Mouse (Mus musculus): ENCODE data around the gene Prune1. TPM values are rescaled to one million over a fixed set of nuclear protein-coding genes. Genes with fewer than 3 reads are reported as not detected.

Prune1 gene
- polyA plus RNA-seq, 2 experiments, result 21.8 to 31.5 TPM

GRCm38 (mm10) chr3:95283589-95283941 lies 1.7 kb upstream of the Prune1 start:
- no peak for ATAC-seq (ENCODE audit: low FRiP score, low read depth)

GRCm38 (mm10) chr3:95282865-95283588 lies 1.2 kb upstream of the Prune1 start:
- peak; percentile 93; the same call in 1 of the 2 replicates for TF ChIP-seq POLR2A (IDR thresholded peaks at IDR 0.05; ENCODE audit: borderline replicate concordance, extremely low read depth, insufficient read depth, insufficient read length)
- peak overlapping the region; percentile 77 for H3K4me3 ChIP-seq (replicated peaks; ENCODE audit: low read length)
- peak; percentile 82 for DNase-seq (ENCODE audit: low spot score)
- no peaks in the 10 kb centered on the region for H3K27me3 ChIP-seq (ENCODE audit: control insufficient read depth, insufficient read depth, low read length)
- H3K4me1 ChIP-seq (ENCODE audit: control insufficient read depth, insufficient read depth, low read length), result peaks cover 13% of the 10 kb centered on the region
- peaks cover 10% of the 10 kb centered on the region for H3K36me3 ChIP-seq (ENCODE audit: control insufficient read depth, insufficient read depth, low read length)
- H3K9me3 ChIP-seq (ENCODE audit: control insufficient read depth, low read length), result no peaks in the 10 kb centered on the region
- H3K27ac ChIP-seq (replicated peaks; ENCODE audit: low read depth, low read length), result peak overlapping the region; percentile 92
- peak overlapping the region; percentile 67 for H3K9ac ChIP-seq (ENCODE audit: low read depth, low read length, severe bottlenecking)
- ATAC-seq (ENCODE audit: low FRiP score, low read depth), result peak; percentile 71
- H3K4me2 ChIP-seq (replicated peaks; ENCODE audit: low read depth, low read length, severe bottlenecking), result peak overlapping the region; percentile 68
- WGBS, result under 1% methylated on average over 44 of the region's 51 CpGs

More at GRCm38 (mm10) chr3:95283589-95283941, 1.7 kb upstream of the Prune1 start:
- Histone ChIP-seq H3K4me2 (replicated peaks; ENCODE audit: low read depth, low read length, severe bottlenecking) (peak overlapping the region; percentile 68), H3K4me3 (replicated peaks; ENCODE audit: low read length) (peak overlapping the region; percentile 77), H3K36me3 (ENCODE audit: control insufficient read depth, insufficient read depth, low read length) (peaks cover 16% of the 10 kb centered on the region), H3K27ac (replicated peaks; ENCODE audit: low read depth, low read length) (peak overlapping the region; percentile 92), H3K9me3 (ENCODE audit: control insufficient read depth, low read length) (no peaks in the 10 kb centered on the region), H3K9ac (ENCODE audit: low read depth, low read length, severe bottlenecking) (peak overlapping the region; percentile 67), H3K27me3 (ENCODE audit: control insufficient read depth, insufficient read depth, low read length) (no peaks in the 10 kb centered on the region), H3K4me1 (ENCODE audit: control insufficient read depth, insufficient read depth, low read length) (peaks cover 13% of the 10 kb centered on the region)
- no peak for TF ChIP-seq POLR2A (IDR thresholded peaks at IDR 0.05; ENCODE audit: borderline replicate concordance, extremely low read depth, insufficient read depth, insufficient read length)
- DNase-seq (ENCODE audit: low spot score), result no peak
- WGBS, result 2% methylated on average over 7 of the region's 7 CpGs

- WGBS, result 2% methylated on average over 11 of the region's 11 CpGs
- Histone ChIP-seq H3K4me1 (ENCODE audit: control insufficient read depth, insufficient read depth, low read length) (peaks cover 13% of the 10 kb centered on the region), H3K27me3 (ENCODE audit: control insufficient read depth, insufficient read depth, low read length) (no peaks in the 10 kb centered on the region), H3K27ac (replicated peaks; ENCODE audit: low read depth, low read length) (peak overlapping the region; percentile 92), H3K4me2 (replicated peaks; ENCODE audit: low read depth, low read length, severe bottlenecking) (peak overlapping the region; percentile 68), H3K36me3 (ENCODE audit: control insufficient read depth, insufficient read depth, low read length) (0 out of 2 replicates have a peak, but pooled peaks cover 4% of the 10 kb centered on the region), H3K4me3 (replicated peaks; ENCODE audit: low read length) (peak overlapping the region; percentile 77), H3K9ac (ENCODE audit: low read depth, low read length, severe bottlenecking) (peak overlapping the region; percentile 67), H3K9me3 (ENCODE audit: control insufficient read depth, low read length) (no peaks in the 10 kb centered on the region)
- ATAC-seq (ENCODE audit: low FRiP score, low read depth) (no peak), DNase-seq (ENCODE audit: low spot score) (peak; percentile 20)
- TF ChIP-seq POLR2A (IDR thresholded peaks at IDR 0.05; ENCODE audit: borderline replicate concordance, extremely low read depth, insufficient read depth, insufficient read length), result no peak
Observed at GRCm38 (mm10) chr3:95282381-95282864, 547 bp upstream of the Prune1 start.

- H3K9me3 ChIP-seq (ENCODE audit: control insufficient read depth, low read length), result no peaks in the 10 kb centered on the region
- H3K36me3 ChIP-seq (ENCODE audit: control insufficient read depth, insufficient read depth, low read length), result no peaks in the 10 kb centered on the region
- peak; percentile 56 for DNase-seq (ENCODE audit: low spot score)
- H3K27ac ChIP-seq (replicated peaks; ENCODE audit: low read depth, low read length), result peak overlapping the region; percentile 86
- peak overlapping the region; percentile 78 for H3K9ac ChIP-seq (ENCODE audit: low read depth, low read length, severe bottlenecking)
- 12% methylated on average over 8 of the region's 8 CpGs for WGBS
- no peak for ATAC-seq (ENCODE audit: low FRiP score, low read depth)
- no peaks in the 10 kb centered on the region for H3K27me3 ChIP-seq (ENCODE audit: control insufficient read depth, insufficient read depth, low read length)
- H3K4me1 ChIP-seq (ENCODE audit: control insufficient read depth, insufficient read depth, low read length), result peaks cover 13% of the 10 kb centered on the region
- H3K4me2 ChIP-seq (replicated peaks; ENCODE audit: low read depth, low read length, severe bottlenecking), result peak overlapping the region; percentile 68
- H3K4me3 ChIP-seq (replicated peaks; ENCODE audit: low read length), result peak overlapping the region; percentile 77
- no peak for TF ChIP-seq POLR2A (IDR thresholded peaks at IDR 0.05; ENCODE audit: borderline replicate concordance, extremely low read depth, insufficient read depth, insufficient read length)
Observed at GRCm38 (mm10) chr3:95280747-95281146, 1.1 kb downstream of the Prune1 start.

GRCm38 (mm10) chr3:95277149-95277551 lies 4.7 kb downstream of the Prune1 start:
- H3K36me3 ChIP-seq (ENCODE audit: control insufficient read depth, insufficient read depth, low read length), result 0 out of 2 replicates have a peak, but pooled peaks cover 4% of the 10 kb centered on the region
- H3K9me3 ChIP-seq (ENCODE audit: control insufficient read depth, low read length), result no peaks in the 10 kb centered on the region
- no peak overlapping the region for H3K27ac ChIP-seq (replicated peaks; ENCODE audit: low read depth, low read length)
- no peak overlapping the region for H3K4me2 ChIP-seq (replicated peaks; ENCODE audit: low read depth, low read length, severe bottlenecking)
- no peak overlapping the region for H3K4me3 ChIP-seq (replicated peaks; ENCODE audit: low read length)
- DNase-seq (ENCODE audit: low spot score) (no peak), ATAC-seq (ENCODE audit: low FRiP score, low read depth) (no peak)
- H3K9ac ChIP-seq (ENCODE audit: low read depth, low read length, severe bottlenecking), result no peak overlapping the region
- WGBS, result 94% methylated on average over 1 of the region's 1 CpGs
- peaks cover 4% of the 10 kb centered on the region for H3K4me1 ChIP-seq (ENCODE audit: control insufficient read depth, insufficient read depth, low read length)
- TF ChIP-seq POLR2A (IDR thresholded peaks at IDR 0.05; ENCODE audit: borderline replicate concordance, extremely low read depth, insufficient read depth, insufficient read length), result no peak
- H3K27me3 ChIP-seq (ENCODE audit: control insufficient read depth, insufficient read depth, low read length), result no peaks in the 10 kb centered on the region

Data from limb, embryonic 14.5 days (tissue).